Mouse (Mus musculus): ENCODE results near the gene Chga. TPM values are rescaled to one million over a fixed set of nuclear protein-coding genes. Genes with fewer than 3 reads are reported as not detected.

The Chga gene
- polyA plus RNA-seq, 2 experiments = 0.44 to 0.45 TPM

DNA sequence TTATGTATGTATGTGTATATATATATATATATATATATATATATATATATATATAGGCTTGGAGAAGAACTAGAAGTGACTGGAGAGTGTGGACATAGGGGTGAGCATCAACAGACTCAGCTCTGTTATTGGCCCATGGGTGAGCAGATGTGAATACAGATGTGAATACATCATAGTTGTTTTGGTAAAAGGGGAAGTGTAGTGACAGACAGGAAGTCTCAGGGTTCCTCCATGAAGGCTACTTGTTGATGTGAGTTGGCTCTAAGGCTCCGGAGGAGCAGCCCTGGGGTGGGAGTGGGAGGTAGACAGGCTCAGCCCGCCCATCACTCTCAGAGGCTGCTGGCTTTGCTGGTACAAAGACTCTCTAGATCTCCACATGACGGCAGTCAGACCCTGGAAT is 30.6 kb upstream of the Chga start:
- Histone ChIP-seq H3K4me1 (ENCODE audit: control insufficient read depth, insufficient read depth, low read length) (0 out of 2 replicates have a peak, but pooled peaks cover 4% of the 10 kb centered on the region), H3K27me3 (ENCODE audit: control insufficient read depth, insufficient read depth, low read length) (no peaks in the 10 kb centered on the region), H3K9ac (ENCODE audit: low read depth, low read length, severe bottlenecking) (no peak overlapping the region), H3K9me3 (ENCODE audit: control insufficient read depth, low read length) (no peaks in the 10 kb centered on the region), H3K36me3 (ENCODE audit: control insufficient read depth, insufficient read depth, low read length) (no peaks in the 10 kb centered on the region), H3K4me2 (replicated peaks; ENCODE audit: low read depth, low read length, severe bottlenecking) (no peak overlapping the region), H3K4me3 (replicated peaks; ENCODE audit: low read length) (no peak overlapping the region), H3K27ac (replicated peaks; ENCODE audit: low read depth, low read length) (no peak overlapping the region)
- 75% methylated on average over 3 of the region's 3 CpGs for WGBS
- DNase-seq (ENCODE audit: low spot score) (no peak), ATAC-seq (ENCODE audit: low FRiP score, low read depth) (no peak)
- TF ChIP-seq POLR2A (IDR thresholded peaks at IDR 0.05; ENCODE audit: borderline replicate concordance, extremely low read depth, insufficient read depth, insufficient read length) = no peak

DNA sequence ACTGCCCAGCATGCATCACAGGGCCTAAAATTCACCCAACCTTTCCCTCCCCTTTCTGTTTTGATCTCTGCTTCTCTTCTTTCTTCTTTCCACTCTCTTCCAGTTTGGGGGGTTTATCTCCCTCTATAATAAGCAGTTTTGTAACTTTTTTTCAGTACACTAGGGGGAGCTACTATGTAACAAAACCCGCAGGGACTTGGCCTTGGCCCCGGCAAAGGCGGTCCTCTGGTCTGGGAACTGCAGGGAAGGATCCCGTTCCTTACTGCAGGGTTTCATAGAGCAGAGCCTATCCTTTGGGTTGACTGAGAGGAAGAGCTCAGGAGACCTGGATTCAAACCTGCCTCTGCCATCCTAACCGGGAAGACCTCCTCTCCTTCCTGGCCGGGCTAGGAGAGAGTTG is 30.0 kb upstream of the Chga start:
- no peak overlapping the region for H3K4me2 ChIP-seq (replicated peaks; ENCODE audit: low read depth, low read length, severe bottlenecking)
- 0 out of 2 replicates have a peak, but pooled peaks cover 4% of the 10 kb centered on the region for H3K4me1 ChIP-seq (ENCODE audit: control insufficient read depth, insufficient read depth, low read length)
- no peaks in the 10 kb centered on the region for H3K9me3 ChIP-seq (ENCODE audit: control insufficient read depth, low read length)
- H3K4me3 ChIP-seq (replicated peaks; ENCODE audit: low read length) = no peak overlapping the region
- no peak for ATAC-seq (ENCODE audit: low FRiP score, low read depth)
- H3K27me3 ChIP-seq (ENCODE audit: control insufficient read depth, insufficient read depth, low read length) = no peaks in the 10 kb centered on the region
- peak; percentile 17 for DNase-seq (ENCODE audit: low spot score)
- H3K27ac ChIP-seq (replicated peaks; ENCODE audit: low read depth, low read length) = no peak overlapping the region
- no peak for TF ChIP-seq POLR2A (IDR thresholded peaks at IDR 0.05; ENCODE audit: borderline replicate concordance, extremely low read depth, insufficient read depth, insufficient read length)
- H3K9ac ChIP-seq (ENCODE audit: low read depth, low read length, severe bottlenecking) = no peak overlapping the region
- 16% methylated on average over 6 of the region's 6 CpGs for WGBS
- no peaks in the 10 kb centered on the region for H3K36me3 ChIP-seq (ENCODE audit: control insufficient read depth, insufficient read depth, low read length)

DNA sequence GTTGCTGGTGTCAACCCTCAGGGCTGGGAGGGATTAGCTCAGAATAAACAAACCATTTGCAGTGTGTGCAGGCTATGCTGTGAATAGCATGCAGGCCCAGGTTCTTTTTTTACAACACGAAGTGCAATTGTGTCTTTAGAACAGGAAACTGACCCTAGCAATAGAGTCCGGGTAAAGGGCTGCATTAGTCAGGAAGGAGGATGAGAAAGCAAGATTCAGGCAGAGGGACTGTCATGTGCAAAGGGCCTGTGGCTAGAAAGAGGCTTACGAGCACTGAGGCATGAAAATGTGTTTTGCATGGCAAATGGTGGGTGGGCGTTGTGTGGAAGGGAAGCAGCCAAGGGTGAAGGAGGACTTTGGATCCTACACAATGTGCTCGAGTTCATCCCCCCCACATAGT is 26.8 kb upstream of the Chga start:
- Histone ChIP-seq H3K4me1 (ENCODE audit: control insufficient read depth, insufficient read depth, low read length) (no peaks in the 10 kb centered on the region), H3K9me3 (ENCODE audit: control insufficient read depth, low read length) (no peaks in the 10 kb centered on the region), H3K27ac (replicated peaks; ENCODE audit: low read depth, low read length) (no peak overlapping the region), H3K27me3 (ENCODE audit: control insufficient read depth, insufficient read depth, low read length) (no peaks in the 10 kb centered on the region), H3K4me2 (replicated peaks; ENCODE audit: low read depth, low read length, severe bottlenecking) (no peak overlapping the region), H3K36me3 (ENCODE audit: control insufficient read depth, insufficient read depth, low read length) (no peaks in the 10 kb centered on the region), H3K4me3 (replicated peaks; ENCODE audit: low read length) (no peak overlapping the region), H3K9ac (ENCODE audit: low read depth, low read length, severe bottlenecking) (no peak overlapping the region)
- DNase-seq (ENCODE audit: low spot score) = no peak
- no peak for TF ChIP-seq POLR2A (IDR thresholded peaks at IDR 0.05; ENCODE audit: borderline replicate concordance, extremely low read depth, insufficient read depth, insufficient read length)
- ATAC-seq (ENCODE audit: low FRiP score, low read depth) = no peak
- WGBS = 67% methylated on average over 5 of the region's 5 CpGs

- H3K4me2 ChIP-seq (replicated peaks; ENCODE audit: low read depth, low read length, severe bottlenecking) = no peak overlapping the region
- no peak overlapping the region for H3K27ac ChIP-seq (replicated peaks; ENCODE audit: low read depth, low read length)
- no peaks in the 10 kb centered on the region for H3K4me1 ChIP-seq (ENCODE audit: control insufficient read depth, insufficient read depth, low read length)
- no peaks in the 10 kb centered on the region for H3K36me3 ChIP-seq (ENCODE audit: control insufficient read depth, insufficient read depth, low read length)
- no peak for TF ChIP-seq POLR2A (IDR thresholded peaks at IDR 0.05; ENCODE audit: borderline replicate concordance, extremely low read depth, insufficient read depth, insufficient read length)
- no peaks in the 10 kb centered on the region for H3K27me3 ChIP-seq (ENCODE audit: control insufficient read depth, insufficient read depth, low read length)
- no peaks in the 10 kb centered on the region for H3K9me3 ChIP-seq (ENCODE audit: control insufficient read depth, low read length)
- H3K4me3 ChIP-seq (replicated peaks; ENCODE audit: low read length) = no peak overlapping the region
- 38% methylated on average over 1 of the region's 1 CpGs for WGBS
- H3K9ac ChIP-seq (ENCODE audit: low read depth, low read length, severe bottlenecking) = no peak overlapping the region
- ATAC-seq (ENCODE audit: low FRiP score, low read depth) (no peak), DNase-seq (ENCODE audit: low spot score) (no peak)
Measured at GRCm38 (mm10) chr12:102535796-102536195, 19.0 kb upstream of the Chga start.

- H3K27me3 ChIP-seq (ENCODE audit: control insufficient read depth, insufficient read depth, low read length) = no peaks in the 10 kb centered on the region
- no peak overlapping the region for H3K4me2 ChIP-seq (replicated peaks; ENCODE audit: low read depth, low read length, severe bottlenecking)
- no peak for TF ChIP-seq POLR2A (IDR thresholded peaks at IDR 0.05; ENCODE audit: borderline replicate concordance, extremely low read depth, insufficient read depth, insufficient read length)
- no peak overlapping the region for H3K9ac ChIP-seq (ENCODE audit: low read depth, low read length, severe bottlenecking)
- H3K36me3 ChIP-seq (ENCODE audit: control insufficient read depth, insufficient read depth, low read length) = no peaks in the 10 kb centered on the region
- H3K27ac ChIP-seq (replicated peaks; ENCODE audit: low read depth, low read length) = no peak overlapping the region
- DNase-seq (ENCODE audit: low spot score) (no peak), ATAC-seq (ENCODE audit: low FRiP score, low read depth) (no peak)
- no peaks in the 10 kb centered on the region for H3K9me3 ChIP-seq (ENCODE audit: control insufficient read depth, low read length)
- no peaks in the 10 kb centered on the region for H3K4me1 ChIP-seq (ENCODE audit: control insufficient read depth, insufficient read depth, low read length)
- 40% methylated on average over 8 of the region's 8 CpGs for WGBS
- H3K4me3 ChIP-seq (replicated peaks; ENCODE audit: low read length) = no peak overlapping the region
Measured at GRCm38 (mm10) chr12:102540278-102540677, 14.5 kb upstream of the Chga start.

GRCm38 (mm10) chr12:102541168-102541567 is 13.6 kb upstream of the Chga start:
- 92% methylated on average over 7 of the region's 7 CpGs for WGBS
- no peaks in the 10 kb centered on the region for H3K36me3 ChIP-seq (ENCODE audit: control insufficient read depth, insufficient read depth, low read length)
- no peak for ATAC-seq (ENCODE audit: low FRiP score, low read depth)

More at GRCm38 (mm10) chr12:102541168-102541567, 13.6 kb upstream of the Chga start:
- no peak overlapping the region for H3K4me2 ChIP-seq (replicated peaks; ENCODE audit: low read depth, low read length, severe bottlenecking)
- no peak overlapping the region for H3K9ac ChIP-seq (ENCODE audit: low read depth, low read length, severe bottlenecking)
- TF ChIP-seq POLR2A (IDR thresholded peaks at IDR 0.05; ENCODE audit: borderline replicate concordance, extremely low read depth, insufficient read depth, insufficient read length) = no peak
- H3K4me1 ChIP-seq (ENCODE audit: control insufficient read depth, insufficient read depth, low read length) = no peaks in the 10 kb centered on the region
- DNase-seq (ENCODE audit: low spot score) = no peak
- H3K4me3 ChIP-seq (replicated peaks; ENCODE audit: low read length) = no peak overlapping the region
- no peak overlapping the region for H3K27ac ChIP-seq (replicated peaks; ENCODE audit: low read depth, low read length)
- H3K9me3 ChIP-seq (ENCODE audit: control insufficient read depth, low read length) = no peaks in the 10 kb centered on the region
- no peaks in the 10 kb centered on the region for H3K27me3 ChIP-seq (ENCODE audit: control insufficient read depth, insufficient read depth, low read length)
